Mouse (Mus musculus) kidney, postnatal 0 days (tissue): ENCODE data around the gene S100a3. TPM values are rescaled to one million over a fixed set of nuclear protein-coding genes. Genes with fewer than 3 reads are reported as not detected.
A peak's percentile ranks its signal among the peaks of the same experiment; 100 is the strongest.

Experiments
- ATAC-seq: fragments of 200-750 bp; cut with Nextera tagmentation; replicated peaks from 2 replicates; pipeline ENCODE4 v1.8.0; 2017; ENCODE audit warnings: low read depth, moderate number of reproducible peaks, moderate TSS enrichment, moderate library complexity; ENCODE audit not compliant: low FRiP score
- DNase-seq: peaks from one replicate; pipeline ENCODE4 v3.0.0-alpha.2; 2016; ENCODE audit warnings: low spot score
- H3K27ac ChIP-seq: fragments of 300-500 bp; sonication (generic); 2 replicates; pipeline ENCODE4 v1.5.1; 2014; ENCODE audit warnings: mild to moderate bottlenecking
- H3K27me3 ChIP-seq: fragments of 300-500 bp; sonication (generic); 2 replicates; pipeline ENCODE4 v1.6.1; 2014; ENCODE audit warnings: low read length, mixed read lengths; ENCODE audit not compliant: insufficient read depth
- H3K36me3 ChIP-seq: fragments of 300-500 bp; sonication (generic); 2 replicates; pipeline ENCODE4 v1.6.1; 2014; ENCODE audit warnings: low read length, mixed read lengths; ENCODE audit not compliant: insufficient read depth
- H3K4me1 ChIP-seq: fragments of 300-500 bp; sonication (generic); replicated peaks from 2 replicates; pipeline ENCODE4 v1.6.1; 2014; ENCODE audit warnings: antibody characterized with exemption, low read length, mixed read lengths; ENCODE audit not compliant: insufficient read depth
- H3K4me2 ChIP-seq: fragments of 300-500 bp; sonication (generic); 2 replicates; pipeline ENCODE4 v1.6.1; 2014; ENCODE audit warnings: mild to moderate bottlenecking, low read length, moderate library complexity, mixed read lengths
- H3K4me3 ChIP-seq: fragments of 300-500 bp; sonication (generic); replicated peaks from 2 replicates; pipeline ENCODE4 v1.5.1; 2014; ENCODE audit warnings: low read depth, low read length
- H3K9ac ChIP-seq: fragments of 300-500 bp; sonication (generic); 2 replicates; pipeline ENCODE4 v1.6.1; 2014; ENCODE audit warnings: low read depth, low read length
- H3K9me3 ChIP-seq: fragments of 300-500 bp; sonication (generic); replicated peaks from 2 replicates; pipeline ENCODE4 v1.6.1; 2016; ENCODE audit warnings: low read length, inconsistent platforms, mixed read lengths
- CTCF ChIP-seq: IDR thresholded peaks from 2 replicates; pipeline ENCODE4 v1.5.1; 2016; ENCODE audit warnings: antibody characterized with exemption, low read depth, mild to moderate bottlenecking, moderate library complexity
- WGBS: fragments of 180-500 bp; shearing (Covaris S2); extraction: QIAGEN DNeasy Blood & Tissue Kit; methylation state at CpG from one replicate; pipeline ENCODE4 v1.1.7; 2014; 5-methylcytosine and 5-hydroxymethylcytosine counted together
- polyA plus RNA-seq: library from polyadenylated mRNA; unstranded; fragments of >200 nt; fragmentation: Nextera tagmentation; extraction: Ambion mirVana; gene quantifications from 2 replicates; pipeline ENCODE4 v1.2.1, GENCODE M21; 2015

Gene S100a3
- polyA plus RNA-seq, 1 experiment from 2014 or later = 0.16 TPM

DNA sequence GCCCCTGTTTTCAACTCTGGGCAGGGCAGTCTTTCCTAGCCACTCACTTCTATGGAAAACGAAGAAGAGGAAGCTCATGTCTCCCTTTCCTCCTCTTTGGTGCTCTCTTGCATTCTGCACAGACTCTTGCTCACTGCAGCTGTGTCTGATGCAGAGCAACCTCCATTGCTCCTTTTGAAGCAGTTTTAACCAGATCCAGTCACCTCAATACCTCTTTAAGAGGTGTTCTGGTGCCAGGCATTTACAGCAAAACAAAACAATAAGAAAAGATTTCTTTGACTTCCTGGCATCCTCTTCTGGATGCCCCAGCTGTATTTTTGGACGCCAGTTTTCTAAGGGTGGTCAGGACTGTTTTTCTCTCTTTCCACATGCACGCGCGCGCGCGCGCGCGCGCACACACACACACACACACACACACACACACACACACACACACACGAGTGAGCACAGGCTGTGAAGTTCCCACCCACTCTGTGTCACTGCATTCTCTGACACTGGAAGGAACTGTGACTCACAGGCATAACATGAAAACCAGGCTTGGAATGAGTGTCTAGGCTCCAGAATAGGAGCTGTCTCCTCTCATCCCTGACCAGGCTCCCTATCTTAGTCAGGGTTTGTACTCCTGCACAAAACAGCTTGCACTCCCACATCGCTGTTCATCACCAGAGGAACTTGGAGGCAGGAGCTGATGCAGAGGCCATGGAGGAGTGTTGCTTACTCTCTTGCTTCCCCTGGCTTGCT lies 27.2 kb downstream of the S100a3 start:
- Histone ChIP-seq H3K9ac (no peak overlapping the region), H3K4me1 (no peaks in the 10 kb centered on the region), H3K36me3 (no peaks in the 10 kb centered on the region), H3K4me2 (no peak overlapping the region), H3K9me3 (no peaks in the 10 kb centered on the region), H3K27ac (peak overlapping the region; percentile 71), H3K27me3 (no peaks in the 10 kb centered on the region), H3K4me3 (no peak overlapping the region)
- DNase-seq (peak; percentile 47), ATAC-seq (peak; percentile 47; the same call in 1 of the 2 replicates)
- no peak for TF ChIP-seq CTCF
- WGBS = 79% methylated on average over 14 of the region's 14 CpGs

DNA sequence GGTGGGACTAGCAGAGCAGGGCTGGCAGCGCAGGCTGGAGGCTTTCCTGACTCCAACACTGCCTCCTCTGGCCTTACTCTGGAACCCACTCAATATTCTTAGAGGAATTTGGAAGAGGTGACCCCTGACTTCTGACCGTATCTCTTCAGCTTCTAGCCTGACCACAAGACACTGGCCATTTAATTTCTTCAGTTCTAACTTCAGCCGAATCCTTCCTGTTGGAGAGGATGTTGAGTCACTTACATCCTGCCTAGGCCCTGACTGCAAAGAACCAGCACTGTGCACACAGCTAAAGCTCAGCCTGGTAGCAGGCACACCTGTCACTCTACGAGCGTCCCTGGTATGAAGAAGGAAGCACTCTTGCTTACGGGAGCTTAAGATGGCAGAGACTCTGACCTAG lies 29.0 kb downstream of the S100a3 start:
- Histone ChIP-seq H3K27ac (no peak overlapping the region; the same call in 1 of the 2 replicates), H3K4me1 (no peaks in the 10 kb centered on the region), H3K9ac (no peak overlapping the region), H3K4me2 (no peak overlapping the region), H3K9me3 (no peaks in the 10 kb centered on the region), H3K36me3 (no peaks in the 10 kb centered on the region), H3K27me3 (no peaks in the 10 kb centered on the region), H3K4me3 (no peak overlapping the region)
- DNase-seq (peak; percentile 44), ATAC-seq (no peak)
- WGBS = 71% methylated on average over 6 of the region's 6 CpGs
- TF ChIP-seq CTCF = no peak

DNA sequence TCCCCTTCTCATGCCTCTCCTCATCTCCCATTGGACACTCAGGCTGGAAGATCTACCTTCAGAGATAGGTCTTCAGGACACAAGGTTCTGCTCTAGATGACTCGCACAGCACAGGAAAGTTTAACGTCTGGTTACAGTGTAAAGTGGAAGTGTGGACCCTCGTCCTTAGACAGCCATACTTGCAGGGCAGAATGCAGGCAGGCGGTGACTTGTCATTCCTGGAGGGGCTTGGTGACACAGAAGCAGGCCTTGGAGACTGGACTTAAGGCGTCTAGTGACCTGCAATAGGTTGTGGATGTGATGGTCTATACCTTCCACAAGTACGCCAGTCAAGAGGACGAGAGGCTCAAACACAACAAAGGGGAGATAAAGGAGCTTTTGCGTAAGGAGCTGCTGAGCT lies 29.6 kb downstream of the S100a3 start, which contains the start of gene S100a2:
TSS of gene S100a2 (plus strand) at position 301 of the 400 bp plus-strand sequence.
- Histone ChIP-seq H3K4me2 (no peak within 1 kb of the TSS), H3K27ac (no peak within 1 kb of the TSS; the same call in 1 of the 2 replicates)

DNA sequence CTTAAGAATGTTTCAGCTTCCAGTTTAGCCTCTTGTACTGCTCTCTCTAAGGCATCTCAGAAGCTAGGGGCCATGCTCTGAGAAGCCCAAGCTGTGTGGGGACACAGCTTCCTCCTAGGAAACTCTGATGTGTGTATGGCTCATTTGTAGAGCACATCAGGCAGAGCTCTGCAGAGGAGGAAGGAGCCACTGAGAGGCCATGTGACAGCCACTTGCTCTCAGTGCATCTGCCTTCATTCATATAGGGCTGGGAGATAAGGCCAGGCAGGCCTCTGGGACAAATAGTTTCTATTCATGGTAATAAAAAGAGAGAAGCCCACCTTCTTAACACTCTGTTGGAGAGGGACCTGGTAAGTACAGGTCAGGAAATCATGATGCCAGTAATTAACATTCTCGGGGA lies 34.1 kb downstream of the S100a3 start:
- no peak overlapping the region for H3K27ac ChIP-seq
- DNase-seq = no peak
- H3K9ac ChIP-seq = no peak overlapping the region
- no peak for ATAC-seq
- no peaks in the 10 kb centered on the region for H3K36me3 ChIP-seq
- no peak overlapping the region for H3K4me3 ChIP-seq
- H3K4me2 ChIP-seq = no peak overlapping the region
- no peaks in the 10 kb centered on the region for H3K4me1 ChIP-seq
- TF ChIP-seq CTCF = no peak
- no peaks in the 10 kb centered on the region for H3K27me3 ChIP-seq
- H3K9me3 ChIP-seq = no peaks in the 10 kb centered on the region
- WGBS = 52% methylated on average over 1 of the region's 1 CpGs

More for the DNA sequence above, 29.6 kb downstream of the S100a3 start, which contains the start of gene S100a2:
- H3K27me3 ChIP-seq = no peaks in the 10 kb centered on the region
- no peak for ATAC-seq
- no peaks in the 10 kb centered on the region for H3K36me3 ChIP-seq
- H3K4me1 ChIP-seq = no peaks in the 10 kb centered on the region
- H3K9me3 ChIP-seq = no peaks in the 10 kb centered on the region
- no peak within 1 kb of the TSS for H3K4me3 ChIP-seq
- 94% methylated on average over 8 of the region's 8 CpGs for WGBS
- H3K9ac ChIP-seq = no peak within 1 kb of the TSS
- DNase-seq = no peak
- TF ChIP-seq CTCF = no peak

DNA sequence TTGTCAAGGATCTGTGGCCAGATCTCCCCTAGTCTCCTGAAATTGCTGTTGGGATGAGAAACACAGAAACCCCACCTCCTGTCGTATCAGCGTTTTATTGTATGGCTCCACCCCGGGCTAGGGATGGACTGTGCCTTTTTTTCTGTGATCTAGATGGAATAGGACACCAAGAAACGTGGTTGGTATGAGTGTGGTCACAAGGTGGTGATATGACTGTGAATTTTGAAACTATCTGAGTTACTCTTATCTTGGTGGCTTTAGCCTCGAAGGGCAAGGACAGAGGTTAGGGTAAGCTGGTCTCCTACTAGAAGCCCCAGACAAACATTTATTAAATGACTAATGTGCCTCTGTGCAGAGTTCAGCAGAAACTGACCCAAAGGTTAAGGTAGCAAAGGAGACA lies 35.2 kb downstream of the S100a3 start:
- no peaks in the 10 kb centered on the region for H3K27me3 ChIP-seq
- H3K36me3 ChIP-seq = no peaks in the 10 kb centered on the region
- no peak overlapping the region for H3K4me2 ChIP-seq
- H3K4me3 ChIP-seq = no peak overlapping the region
- H3K9ac ChIP-seq = no peak overlapping the region
- no peak for ATAC-seq
- no peak overlapping the region for H3K27ac ChIP-seq
- H3K4me1 ChIP-seq = no peaks in the 10 kb centered on the region
- DNase-seq = no peak
- WGBS = 61% methylated on average over 5 of the region's 5 CpGs
- no peaks in the 10 kb centered on the region for H3K9me3 ChIP-seq
- TF ChIP-seq CTCF = no peak

DNA sequence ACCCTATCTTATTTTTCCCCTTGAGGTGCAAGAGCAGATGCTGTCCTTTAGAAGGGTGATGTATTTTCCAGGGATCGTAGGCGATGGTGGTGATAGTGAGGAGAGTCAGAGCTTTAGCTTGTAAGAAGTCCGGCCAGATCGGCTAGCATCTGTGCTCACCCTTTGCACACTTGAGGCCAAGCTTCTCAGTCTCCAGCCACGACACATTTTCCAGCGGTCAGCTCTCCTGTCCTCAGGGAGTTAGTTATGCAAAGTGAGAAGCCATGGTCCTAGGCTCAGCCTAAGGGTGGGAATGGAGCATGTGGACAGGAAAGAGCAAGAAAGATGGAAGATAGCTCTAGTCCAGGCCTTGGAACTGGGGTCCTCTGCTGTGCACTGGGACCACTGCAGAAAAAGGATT lies 36.4 kb downstream of the S100a3 start:
- Histone ChIP-seq H3K9ac (no peak overlapping the region), H3K4me1 (no peaks in the 10 kb centered on the region), H3K27me3 (no peaks in the 10 kb centered on the region), H3K4me3 (no peak overlapping the region), H3K36me3 (no peaks in the 10 kb centered on the region), H3K27ac (no peak overlapping the region), H3K4me2 (no peak overlapping the region), H3K9me3 (no peaks in the 10 kb centered on the region)
- DNase-seq = no peak
- 79% methylated on average over 6 of the region's 6 CpGs for WGBS
- no peak for ATAC-seq
- TF ChIP-seq CTCF = no peak
